21 mouse cellular contexts compared by ENCODE assay signal in the genomic region with DNA sequence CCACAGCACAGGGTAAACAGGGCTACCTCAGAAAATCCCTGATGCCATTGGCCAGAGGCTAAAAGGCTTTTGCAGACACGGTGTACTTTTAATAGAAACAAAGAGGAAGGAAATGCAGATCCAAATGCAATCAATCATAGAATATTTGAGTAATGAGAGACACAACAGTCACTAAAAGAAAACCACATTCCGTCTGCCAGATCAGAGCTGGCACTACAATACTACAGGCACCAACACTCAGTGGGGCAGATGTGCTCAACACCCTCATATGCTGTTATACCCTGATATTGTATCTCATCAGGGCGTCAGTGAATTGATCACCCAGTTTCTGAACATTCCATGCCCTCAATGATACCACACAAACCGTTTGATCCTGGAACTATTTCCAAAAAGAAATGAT.
"Had no signal": no experiment of that assay in that cellular context is flagged by ENCODE, and none has a peak within 500 bp of the region (broad histone marks: within the 10 kb centered on the region; RNA-seq: fewer than 3 reads in every experiment).

No protein-coding gene starts in this region.

- ATAC-seq: liver, postnatal 0 days; lung, postnatal 0 days had no signal

- H3K9me3 ChIP-seq: limb, embryonic 12.5 days; limb, embryonic 15.5 days; megakaryocyte, embryonic 14.5 days; midbrain, embryonic 15.5 days; neural tube, embryonic 12.5 days; neural tube, embryonic 15.5 days had no signal

- DNase-seq: kidney, postnatal 36 days; left cerebral cortex, postnatal 4 days; liver, postnatal 0 days; lung, embryonic 14.5 days; right cerebral cortex, postnatal 4 days; thymus, adult 2 months; thymus, postnatal 14 days; thymus, postnatal 4 days had no signal

- H3K9ac ChIP-seq: limb, embryonic 12.5 days; limb, embryonic 15.5 days; liver, embryonic 14.5 days; liver, postnatal 0 days; lung, embryonic 14.5 days; midbrain, embryonic 15.5 days; neural tube, embryonic 12.5 days; neural tube, embryonic 15.5 days had no signal

- H3K4me2 ChIP-seq: limb, embryonic 12.5 days; limb, embryonic 15.5 days; liver, embryonic 11.5 days; lung, embryonic 14.5 days; midbrain, embryonic 11.5 days; midbrain, embryonic 15.5 days; neural tube, embryonic 12.5 days; neural tube, embryonic 15.5 days had no signal

- H3K27ac ChIP-seq: kidney, postnatal 0 days; limb, embryonic 12.5 days; limb, embryonic 15.5 days; liver, embryonic 14.5 days; macrophage; midbrain, embryonic 15.5 days; neural tube, embryonic 12.5 days; neural tube, embryonic 15.5 days; stomach, postnatal 0 days had no signal

- H3K27me3 ChIP-seq: limb, embryonic 12.5 days; limb, embryonic 15.5 days; megakaryocyte, embryonic 14.5 days; midbrain, embryonic 15.5 days; neural tube, embryonic 12.5 days; neural tube, embryonic 15.5 days had no signal

- H3K4me3 ChIP-seq: limb, embryonic 12.5 days; limb, embryonic 15.5 days; megakaryocyte, embryonic 14.5 days; midbrain, embryonic 15.5 days; neural tube, embryonic 12.5 days; neural tube, embryonic 15.5 days had no signal

- H3K36me3 ChIP-seq: limb, embryonic 12.5 days; limb, embryonic 15.5 days; midbrain, embryonic 15.5 days; neural tube, embryonic 12.5 days; neural tube, embryonic 15.5 days had no signal

- H3K4me1 ChIP-seq: limb, embryonic 15.5 days had no signal
